Mouse (Mus musculus): ENCODE measurements at regions not wholly inside any gene's neighbourhood (a gene's known extent, or its start where the extent isn't known, plus 50 kb on each side); places are given as distances from the start of the nearest gene placed in this dataset.

GRCm38 (mm10) chr1:57470356-57470755 lies 63.5 kb upstream of the Tyw5 start:
- Histone ChIP-seq H3K27ac (no peak overlapping the region), H3K9me3 (no peaks in the 10 kb centered on the region), H3K4me1 (replicated peaks) (no peaks in the 10 kb centered on the region), H3K36me3 (no peaks in the 10 kb centered on the region), H3K27me3 (no peaks in the 10 kb centered on the region), H3K4me2 (replicated peaks) (no peak overlapping the region), H3K4me3 (replicated peaks) (no peak overlapping the region), H3K9ac (replicated peaks) (no peak overlapping the region)
- no peak for ATAC-seq
- 83% methylated on average over 1 of the region's 1 CpGs for WGBS

DNA sequence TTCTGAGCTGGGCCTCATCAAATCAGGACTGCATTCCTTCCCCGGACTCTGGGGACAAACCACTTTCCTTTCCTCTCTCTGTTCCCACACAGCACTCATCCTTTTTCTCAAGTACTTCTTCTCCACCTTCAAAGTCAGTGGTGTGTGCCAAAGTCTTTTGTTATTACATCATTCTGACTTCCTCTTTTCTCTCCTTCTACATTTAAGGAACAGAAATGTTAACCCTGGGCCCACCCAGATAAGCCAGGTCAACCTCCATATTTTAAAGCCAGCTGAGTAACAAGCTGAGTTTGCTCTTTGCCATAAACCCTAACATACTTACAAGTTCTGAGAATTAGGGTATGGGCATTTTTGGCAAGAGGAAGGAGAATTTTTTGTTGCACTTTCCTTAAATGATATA lies 65.3 kb upstream of the Tyw5 start:
- no peaks in the 10 kb centered on the region for H3K27me3 ChIP-seq
- no peaks in the 10 kb centered on the region for H3K36me3 ChIP-seq
- H3K9me3 ChIP-seq = no peaks in the 10 kb centered on the region
- no peak for ATAC-seq
- H3K4me3 ChIP-seq (replicated peaks) = no peak overlapping the region
- 79% methylated on average over 1 of the region's 1 CpGs for WGBS
- H3K4me1 ChIP-seq (replicated peaks) = no peaks in the 10 kb centered on the region
- H3K9ac ChIP-seq (replicated peaks) = no peak overlapping the region
- H3K27ac ChIP-seq = no peak overlapping the region
- no peak overlapping the region for H3K4me2 ChIP-seq (replicated peaks)

DNA sequence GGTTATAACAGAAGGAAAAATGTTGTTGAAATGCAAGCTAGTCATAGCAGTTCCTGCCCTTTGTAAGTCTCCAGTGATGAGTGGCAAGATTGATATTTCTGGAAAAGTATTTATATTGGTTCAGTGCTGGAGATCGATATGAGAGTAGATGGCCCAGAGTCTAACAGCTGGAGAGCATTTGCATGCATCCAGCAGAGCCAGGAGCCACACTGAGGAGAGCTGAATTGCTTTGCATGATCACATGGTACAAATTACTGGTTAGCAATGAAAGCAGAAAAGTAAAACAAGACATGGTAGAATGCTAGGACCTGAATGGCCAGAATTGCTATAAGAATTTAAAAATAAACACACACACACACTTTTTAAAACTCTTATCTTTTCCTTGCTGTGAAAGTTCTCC lies 70.8 kb upstream of the Tyw5 start:
- no peak overlapping the region for H3K4me2 ChIP-seq (replicated peaks)
- H3K27ac ChIP-seq = no peak overlapping the region
- no peaks in the 10 kb centered on the region for H3K4me1 ChIP-seq (replicated peaks)
- H3K36me3 ChIP-seq = no peaks in the 10 kb centered on the region
- ATAC-seq = no peak
- H3K9me3 ChIP-seq = no peaks in the 10 kb centered on the region
- H3K27me3 ChIP-seq = no peaks in the 10 kb centered on the region
- H3K4me3 ChIP-seq (replicated peaks) = no peak overlapping the region
- H3K9ac ChIP-seq (replicated peaks) = no peak overlapping the region
- WGBS = 52% methylated on average over 1 of the region's 1 CpGs

DNA sequence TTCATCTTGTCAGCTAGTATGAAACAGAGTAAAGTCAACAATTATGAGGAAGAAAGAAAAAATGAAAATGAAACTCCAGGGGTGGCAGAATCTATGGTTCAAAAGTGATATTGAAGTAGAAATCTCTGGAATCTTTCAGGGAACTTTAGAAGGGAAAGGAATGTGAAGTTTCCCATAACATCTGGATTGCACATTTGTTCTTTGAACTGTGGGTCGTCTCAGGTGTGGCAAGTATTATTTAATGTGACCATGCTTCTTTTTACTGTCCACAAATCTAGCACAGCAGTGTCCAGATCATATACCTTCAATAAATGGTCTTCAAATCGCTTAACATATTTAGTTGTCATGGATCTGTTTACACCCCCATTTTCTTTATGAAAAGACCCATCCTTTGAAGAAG lies 71.2 kb upstream of the Tyw5 start:
- no peak for ATAC-seq
- no peaks in the 10 kb centered on the region for H3K9me3 ChIP-seq
- no peaks in the 10 kb centered on the region for H3K27me3 ChIP-seq
- no peak overlapping the region for H3K4me3 ChIP-seq (replicated peaks)
- no peak overlapping the region for H3K27ac ChIP-seq
- H3K36me3 ChIP-seq = no peaks in the 10 kb centered on the region
- no peak overlapping the region for H3K4me2 ChIP-seq (replicated peaks)
- WGBS = 82% methylated on average over 2 of the region's 2 CpGs
- H3K4me1 ChIP-seq (replicated peaks) = no peaks in the 10 kb centered on the region
- no peak overlapping the region for H3K9ac ChIP-seq (replicated peaks)

DNA sequence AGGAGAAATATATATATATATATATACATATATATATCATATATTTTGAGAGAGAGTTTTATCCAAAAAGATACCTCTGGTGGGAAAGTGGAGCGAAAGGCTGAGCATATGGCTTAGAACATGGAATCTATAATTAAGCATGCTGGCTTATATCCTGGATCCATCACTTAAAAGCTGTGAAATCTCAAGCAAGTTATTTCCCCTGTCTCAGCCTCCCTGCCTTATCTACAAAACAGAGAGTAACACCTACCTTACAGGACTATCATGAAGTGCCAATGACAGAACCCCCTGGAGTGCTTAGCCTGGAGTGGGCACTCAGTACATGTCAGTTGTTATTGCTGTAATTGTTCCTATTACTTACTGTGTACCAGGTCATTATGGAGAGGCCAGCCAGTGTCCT lies 71.9 kb upstream of the Tyw5 start:
- 100% methylated on average over 1 of the region's 1 CpGs for WGBS
- no peak overlapping the region for H3K4me2 ChIP-seq (replicated peaks)
- H3K36me3 ChIP-seq = no peaks in the 10 kb centered on the region
- H3K27ac ChIP-seq = no peak overlapping the region
- H3K4me1 ChIP-seq (replicated peaks) = no peaks in the 10 kb centered on the region
- no peak overlapping the region for H3K9ac ChIP-seq (replicated peaks)
- H3K9me3 ChIP-seq = no peaks in the 10 kb centered on the region
- no peaks in the 10 kb centered on the region for H3K27me3 ChIP-seq
- no peak overlapping the region for H3K4me3 ChIP-seq (replicated peaks)
- ATAC-seq = no peak

GRCm38 (mm10) chr1:57479566-57479965 lies 72.7 kb upstream of the Tyw5 start:
- H3K27ac ChIP-seq = no peak overlapping the region
- 72% methylated on average over 4 of the region's 4 CpGs for WGBS
- ATAC-seq = no peak
- H3K9ac ChIP-seq (replicated peaks) = no peak overlapping the region
- H3K9me3 ChIP-seq = no peaks in the 10 kb centered on the region
- H3K4me1 ChIP-seq (replicated peaks) = no peaks in the 10 kb centered on the region
- no peaks in the 10 kb centered on the region for H3K36me3 ChIP-seq
- no peak overlapping the region for H3K4me2 ChIP-seq (replicated peaks)
- H3K27me3 ChIP-seq = no peaks in the 10 kb centered on the region
- no peak overlapping the region for H3K4me3 ChIP-seq (replicated peaks)

DNA sequence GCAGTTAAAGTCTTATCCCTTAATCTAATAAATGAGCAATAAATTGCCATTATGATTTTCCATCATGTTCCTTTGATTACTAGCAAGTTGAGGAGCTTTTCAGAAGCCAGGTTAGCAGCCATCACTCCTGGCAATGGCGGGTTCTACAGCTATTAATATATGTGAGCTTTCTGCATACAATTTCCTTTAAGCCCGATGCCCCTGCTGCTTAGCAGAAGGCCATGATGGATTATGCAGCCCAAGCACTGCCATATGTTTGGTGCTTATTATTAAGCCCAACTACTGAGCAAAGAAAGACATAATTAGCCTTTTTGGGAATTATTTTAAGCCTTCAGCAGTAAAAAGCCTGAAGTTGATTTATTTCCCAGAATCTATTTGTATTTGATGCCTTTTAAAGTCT lies 82.3 kb upstream of the Tyw5 start:
- no peak for ATAC-seq
- H3K4me1 ChIP-seq (replicated peaks) = no peaks in the 10 kb centered on the region
- no peak overlapping the region for H3K4me3 ChIP-seq (replicated peaks)
- WGBS = 66% methylated on average over 2 of the region's 2 CpGs
- no peak overlapping the region for H3K4me2 ChIP-seq (replicated peaks)
- no peak overlapping the region for H3K9ac ChIP-seq (replicated peaks)
- H3K27me3 ChIP-seq = no peaks in the 10 kb centered on the region
- no peaks in the 10 kb centered on the region for H3K9me3 ChIP-seq
- H3K36me3 ChIP-seq = no peaks in the 10 kb centered on the region
- no peak overlapping the region for H3K27ac ChIP-seq

GRCm38 (mm10) chr1:57489588-57489987 lies 82.7 kb upstream of the Tyw5 start:
- H3K36me3 ChIP-seq = no peaks in the 10 kb centered on the region
- no peak overlapping the region for H3K4me2 ChIP-seq (replicated peaks)
- H3K9ac ChIP-seq (replicated peaks) = no peak overlapping the region
- H3K4me1 ChIP-seq (replicated peaks) = no peaks in the 10 kb centered on the region
- ATAC-seq = no peak
- 79% methylated on average over 6 of the region's 6 CpGs for WGBS
- H3K27ac ChIP-seq = no peak overlapping the region
- no peaks in the 10 kb centered on the region for H3K9me3 ChIP-seq
- H3K4me3 ChIP-seq (replicated peaks) = no peak overlapping the region
- H3K27me3 ChIP-seq = no peaks in the 10 kb centered on the region

GRCm38 (mm10) chr1:57490021-57490420 lies 83.1 kb upstream of the Tyw5 start:
- ATAC-seq = no peak
- H3K27ac ChIP-seq = no peak overlapping the region
- WGBS = 91% methylated on average over 4 of the region's 4 CpGs

DNA sequence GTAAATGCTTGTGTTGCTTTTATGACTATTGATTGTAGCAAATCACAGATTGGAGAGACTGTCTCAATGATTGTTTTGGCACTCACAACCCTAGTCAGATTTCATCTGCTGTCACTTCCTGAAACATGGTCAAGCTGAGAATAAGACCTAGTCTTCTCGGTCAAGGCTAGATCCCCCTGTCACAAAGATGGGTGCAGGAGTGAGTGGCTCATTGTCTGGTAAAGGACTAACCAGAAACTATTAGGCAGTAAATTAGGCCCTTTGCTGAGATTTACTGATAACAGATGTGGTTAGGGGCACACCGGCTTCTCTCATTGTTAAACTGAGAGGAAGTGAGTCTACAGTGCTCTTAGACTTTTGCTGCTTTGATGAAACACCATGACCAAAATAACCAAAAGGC lies 85.8 kb upstream of the Tyw5 start:
- Histone ChIP-seq H3K9ac (replicated peaks) (no peak overlapping the region), H3K4me2 (replicated peaks) (no peak overlapping the region), H3K36me3 (no peaks in the 10 kb centered on the region), H3K4me1 (replicated peaks) (0 out of 2 replicates have a peak, but pooled peaks cover 4% of the 10 kb centered on the region), H3K4me3 (replicated peaks) (no peak overlapping the region), H3K9me3 (no peaks in the 10 kb centered on the region), H3K27ac (no peak overlapping the region), H3K27me3 (no peaks in the 10 kb centered on the region)
- no peak for ATAC-seq
- WGBS = 86% methylated on average over 2 of the region's 2 CpGs

More at GRCm38 (mm10) chr1:57490021-57490420, 83.1 kb upstream of the Tyw5 start:
- Histone ChIP-seq H3K9ac (replicated peaks) (no peak overlapping the region), H3K36me3 (no peaks in the 10 kb centered on the region), H3K27me3 (no peaks in the 10 kb centered on the region), H3K4me2 (replicated peaks) (no peak overlapping the region), H3K4me1 (replicated peaks) (no peaks in the 10 kb centered on the region), H3K9me3 (no peaks in the 10 kb centered on the region), H3K4me3 (replicated peaks) (no peak overlapping the region)

- Histone ChIP-seq H3K9me3 (no peaks in the 10 kb centered on the region), H3K27ac (no peak overlapping the region)
- ATAC-seq = no peak
These were observed 90.7 kb upstream of the Tyw5 start for GRCm38 (mm10) chr1:57497489-57498037.

GRCm38 (mm10) chr1:57510359-57511120 lies 103.6 kb upstream of the Tyw5 start:
- H3K4me2 ChIP-seq (replicated peaks) = no peak overlapping the region
- no peaks in the 10 kb centered on the region for H3K4me1 ChIP-seq (replicated peaks)
- H3K9me3 ChIP-seq = no peaks in the 10 kb centered on the region
- H3K4me3 ChIP-seq (replicated peaks) = no peak overlapping the region
- H3K9ac ChIP-seq (replicated peaks) = no peak overlapping the region
- no peak overlapping the region for H3K27ac ChIP-seq
- no peaks in the 10 kb centered on the region for H3K27me3 ChIP-seq
- no peaks in the 10 kb centered on the region for H3K36me3 ChIP-seq
- ATAC-seq = no peak
- WGBS = 86% methylated on average over 9 of the region's 9 CpGs

More at GRCm38 (mm10) chr1:57497489-57498037, 90.7 kb upstream of the Tyw5 start:
- H3K9ac ChIP-seq (replicated peaks) = no peak overlapping the region
- 0 out of 2 replicates have a peak, but pooled peaks cover 4% of the 10 kb centered on the region for H3K4me1 ChIP-seq (replicated peaks)
- H3K36me3 ChIP-seq = no peaks in the 10 kb centered on the region
- no peak overlapping the region for H3K4me3 ChIP-seq (replicated peaks)
- no peak overlapping the region for H3K4me2 ChIP-seq (replicated peaks)
- no peaks in the 10 kb centered on the region for H3K27me3 ChIP-seq
- 55% methylated on average over 8 of the region's 8 CpGs for WGBS

GRCm38 (mm10) chr1:57511902-57512301 lies 105.0 kb upstream of the Tyw5 start:
- H3K9me3 ChIP-seq = no peaks in the 10 kb centered on the region
- no peak for ATAC-seq
- H3K27me3 ChIP-seq = no peaks in the 10 kb centered on the region
- no peak overlapping the region for H3K27ac ChIP-seq
- no peak overlapping the region for H3K4me3 ChIP-seq (replicated peaks)
- no peak overlapping the region for H3K4me2 ChIP-seq (replicated peaks)
- H3K9ac ChIP-seq (replicated peaks) = no peak overlapping the region
- H3K36me3 ChIP-seq = no peaks in the 10 kb centered on the region
- no peaks in the 10 kb centered on the region for H3K4me1 ChIP-seq (replicated peaks)
- 93% methylated on average over 2 of the region's 2 CpGs for WGBS

Measured in midbrain, embryonic 13.5 days (tissue).